Mouse (Mus musculus) thymus, postnatal 36 days (tissue): ENCODE data around the gene Apba3.

Source experiments
- DNase-seq, 2 experiments: peaks; one replicate each; pipeline ENCODE4 v3.0.0; 2022; ENCODE audit warnings: mixed read lengths in 2 of 2

Gene Apba3

DNA sequence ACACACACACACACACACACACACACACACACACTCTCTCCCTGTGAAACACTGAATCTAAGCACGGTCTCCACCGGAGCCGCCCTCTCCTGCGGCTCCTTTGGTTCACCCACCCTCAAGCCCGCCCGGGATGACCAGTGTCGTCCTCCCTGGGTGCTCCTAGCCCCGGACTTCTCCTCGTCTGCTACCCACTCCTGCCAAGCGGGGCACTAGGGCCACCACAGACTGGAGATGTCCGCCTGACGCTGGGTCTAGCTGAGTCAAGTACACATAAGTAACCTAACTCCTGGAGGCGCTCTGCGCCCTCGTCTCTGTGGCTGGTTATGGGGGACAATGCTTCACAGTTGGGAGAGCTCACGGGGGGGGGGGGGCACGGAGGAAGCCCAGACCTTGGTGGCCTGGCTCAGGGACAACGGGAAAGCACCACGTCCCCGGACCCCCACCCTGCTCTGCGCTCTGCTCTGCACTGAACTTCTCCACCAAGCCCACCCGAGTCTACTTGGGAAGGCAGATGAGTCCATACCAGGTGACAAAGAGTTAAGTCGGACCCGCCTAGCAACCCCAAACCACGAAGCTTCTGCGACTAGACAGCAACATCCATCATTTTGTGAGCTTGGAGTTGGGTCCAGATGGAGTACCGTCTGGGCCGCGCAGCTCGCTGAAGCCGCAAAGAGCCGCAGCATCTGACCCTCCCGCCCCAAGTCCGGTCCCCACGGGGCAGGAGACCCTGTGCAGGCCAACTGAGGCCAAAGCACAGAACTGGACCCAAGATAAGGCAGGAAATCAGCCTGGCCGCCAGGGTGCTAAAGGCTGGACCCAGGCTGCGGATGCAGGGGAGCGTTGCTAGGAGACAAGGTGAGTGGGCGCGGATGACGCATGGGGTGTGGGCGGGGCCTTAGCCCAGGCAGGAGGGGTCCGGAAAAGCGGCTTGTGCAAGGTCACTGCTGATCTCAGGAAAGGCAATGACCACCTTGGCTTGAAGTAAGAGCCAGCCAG is 14.0 kb upstream of the Apba3 start, which contains the start of gene Matk:
Gene Matk (plus strand): TSS at position 512 of the 996 bp plus-strand sequence.
- peak; percentile 65 to 77 for DNase-seq

DNA sequence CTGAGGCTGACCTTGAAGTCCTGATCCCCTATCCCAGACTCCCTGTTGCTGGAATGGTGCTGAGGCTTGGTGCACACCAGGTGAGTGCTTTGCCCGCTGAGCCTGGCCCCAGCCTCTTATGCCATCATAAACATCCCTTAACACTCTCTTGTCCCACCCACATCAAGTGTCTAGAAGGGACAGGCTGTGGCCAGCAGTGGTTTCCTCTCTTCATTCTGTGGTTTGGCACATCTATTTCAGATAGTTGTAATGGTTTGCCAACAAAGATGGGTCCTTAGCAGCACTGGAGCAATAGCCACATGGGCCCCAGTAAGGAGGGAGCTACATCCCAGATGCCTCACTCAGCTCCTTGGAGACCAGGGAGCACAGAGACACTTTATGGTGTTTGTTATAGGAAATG is 11.9 kb upstream of the Apba3 start:
- DNase-seq: no peak

- peak; percentile 47 to 76 for DNase-seq
Measured at GRCm38 (mm10) chr10:81257158-81258039, 9.4 kb upstream of the Apba3 start.

DNA sequence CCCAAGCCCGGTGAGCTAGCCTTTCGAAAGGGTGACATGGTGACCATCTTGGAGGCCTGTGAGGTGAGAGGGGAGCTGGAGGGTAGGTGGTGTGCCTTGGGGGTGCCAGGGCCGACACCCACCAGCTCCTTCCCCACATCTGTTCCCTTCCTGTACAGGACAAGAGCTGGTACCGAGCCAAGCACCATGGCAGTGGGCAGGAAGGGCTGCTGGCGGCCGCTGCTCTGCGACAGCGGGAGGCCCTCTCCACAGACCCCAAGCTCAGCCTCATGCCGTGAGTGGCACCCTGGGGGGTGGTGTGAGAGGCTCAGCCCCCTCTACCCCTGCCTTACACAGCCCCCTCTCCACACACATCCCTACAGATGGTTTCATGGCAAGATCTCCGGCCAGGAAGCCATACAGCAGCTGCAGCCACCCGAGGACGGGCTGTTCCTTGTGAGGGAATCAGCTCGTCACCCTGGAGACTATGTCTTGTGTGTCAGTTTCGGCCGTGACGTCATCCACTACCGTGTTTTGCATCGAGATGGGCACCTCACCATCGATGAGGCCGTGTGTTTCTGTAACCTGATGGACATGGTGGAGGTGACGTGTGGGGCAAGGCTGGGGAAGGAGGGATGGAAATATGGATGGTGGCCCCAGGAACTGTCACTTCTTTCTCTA is 7.4 kb upstream of the Apba3 start:
- DNase-seq: no peak

- no peak for DNase-seq
Measured at GRCm38 (mm10) chr10:81261025-81261424, 5.7 kb upstream of the Apba3 start.

DNA sequence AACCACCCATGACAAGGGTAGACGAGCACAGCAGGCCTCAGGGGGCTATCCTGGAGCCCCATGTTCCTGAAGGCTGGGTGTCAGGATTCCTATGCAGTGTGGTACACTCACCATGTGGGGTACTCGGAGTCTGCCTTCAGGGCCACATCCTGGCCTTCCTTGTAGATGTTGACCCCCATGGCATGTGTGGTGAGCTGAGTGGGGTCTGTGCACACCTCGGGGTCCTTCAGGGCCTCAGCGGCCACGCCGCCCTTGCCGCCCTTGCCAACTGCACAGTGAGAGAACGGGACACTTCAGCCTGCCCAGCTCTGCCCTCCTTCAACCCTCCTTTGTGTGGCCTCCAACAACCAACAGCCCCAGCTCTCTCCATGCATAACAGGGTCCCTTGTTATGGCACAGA is 1.2 kb upstream of the Apba3 start:
- DNase-seq: peak in 1 of 2 experiments; percentile 36

GRCm38 (mm10) chr10:81268056-81268455 is 1.3 kb downstream of the Apba3 start:
- DNase-seq: peak; percentile 60 to 74

GRCm38 (mm10) chr10:81268643-81269412 is 2.1 kb downstream of the Apba3 start:
- peak in 1 of 2 experiments; percentile 31 for DNase-seq

- no peak for DNase-seq
Measured at GRCm38 (mm10) chr10:81272356-81272755, 5.6 kb downstream of the Apba3 start.

DNA sequence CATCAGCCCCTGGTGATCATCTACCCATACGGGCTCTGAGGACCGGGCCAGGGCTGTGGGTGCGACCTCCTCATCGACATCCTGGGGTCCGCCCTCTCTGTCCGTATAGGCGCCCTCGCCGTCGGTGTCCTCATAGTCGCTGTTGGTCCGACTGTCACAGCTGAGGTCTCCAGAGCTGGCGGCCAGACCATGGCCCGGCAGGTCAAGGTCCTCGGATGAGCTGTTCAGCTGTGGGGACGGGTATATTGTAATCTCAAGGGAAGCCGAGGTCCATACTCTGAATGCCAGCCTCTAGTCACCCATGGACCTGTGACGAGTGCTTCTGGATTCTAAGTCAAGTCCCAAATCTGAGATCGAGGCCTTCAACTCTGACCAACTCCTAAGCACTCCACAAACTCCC is 7.1 kb downstream of the Apba3 start:
- no peak for DNase-seq

GRCm38 (mm10) chr10:81277676-81278075 is 10.9 kb downstream of the Apba3 start:
- no peak for DNase-seq

GRCm38 (mm10) chr10:81279496-81279895 is 12.7 kb downstream of the Apba3 start:
- DNase-seq: no peak

GRCm38 (mm10) chr10:81284189-81284588 is 17.4 kb downstream of the Apba3 start:
- DNase-seq: no peak

- peak in 1 of 2 experiments; percentile 60 for DNase-seq
Measured at GRCm38 (mm10) chr10:81284719-81285118, 18.0 kb downstream of the Apba3 start.

- DNase-seq: peak; percentile 96 to 97
Measured at GRCm38 (mm10) chr10:81285694-81286450, 19.1 kb downstream of the Apba3 start.

DNA sequence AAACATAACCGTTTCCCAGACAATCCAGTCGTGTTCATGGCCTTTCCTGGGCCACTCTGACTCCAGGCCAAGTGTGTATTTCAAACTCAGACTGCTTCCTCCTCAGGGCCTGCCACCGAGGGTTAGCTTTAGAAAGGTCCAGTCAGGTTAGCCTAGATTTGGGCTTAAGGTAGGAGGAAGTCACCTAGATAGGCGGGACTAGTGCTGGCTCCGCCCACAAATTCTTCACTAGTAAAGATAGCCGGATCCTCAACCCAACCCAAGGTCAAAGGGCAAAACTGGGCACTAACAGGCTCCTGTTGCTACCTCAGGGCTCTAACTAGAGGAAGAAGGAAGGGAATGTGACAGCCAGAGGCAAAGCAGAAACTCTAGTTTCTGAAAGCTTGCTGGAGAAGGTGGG is 19.8 kb downstream of the Apba3 start:
- DNase-seq: peak in 1 of 2 experiments; percentile 43

DNA sequence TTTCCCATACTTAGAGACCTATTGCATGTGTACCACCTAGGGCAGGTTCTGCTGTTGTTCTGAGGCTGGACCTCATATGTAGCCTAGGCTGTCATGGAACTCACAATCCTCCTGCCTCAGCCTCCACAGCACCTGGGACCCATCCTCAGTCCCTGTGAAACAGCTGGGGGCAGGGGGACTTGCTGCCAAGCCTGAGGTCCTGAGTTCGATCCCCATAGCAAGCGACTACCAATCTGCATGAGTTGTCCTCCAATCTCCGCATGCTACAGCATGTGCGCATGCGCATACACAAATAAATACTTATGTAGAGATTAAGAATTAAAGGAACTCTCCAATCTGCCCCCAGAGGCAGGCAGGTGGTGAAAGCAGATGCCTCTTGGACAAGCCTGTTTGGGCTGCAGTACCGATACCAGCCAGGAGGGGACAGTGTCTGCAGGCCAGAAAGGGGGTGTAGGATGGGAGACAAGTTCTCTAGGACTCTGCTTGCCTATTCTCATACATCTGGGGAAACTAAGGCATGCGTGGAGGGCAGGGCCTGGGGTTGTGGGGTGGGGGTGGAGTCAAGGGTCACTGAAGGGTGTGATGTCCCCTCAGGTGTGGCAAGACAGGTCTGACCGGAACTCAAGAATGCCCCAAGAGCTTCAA is 20.9 kb downstream of the Apba3 start:
- DNase-seq: peak; percentile 74 to 76

DNA sequence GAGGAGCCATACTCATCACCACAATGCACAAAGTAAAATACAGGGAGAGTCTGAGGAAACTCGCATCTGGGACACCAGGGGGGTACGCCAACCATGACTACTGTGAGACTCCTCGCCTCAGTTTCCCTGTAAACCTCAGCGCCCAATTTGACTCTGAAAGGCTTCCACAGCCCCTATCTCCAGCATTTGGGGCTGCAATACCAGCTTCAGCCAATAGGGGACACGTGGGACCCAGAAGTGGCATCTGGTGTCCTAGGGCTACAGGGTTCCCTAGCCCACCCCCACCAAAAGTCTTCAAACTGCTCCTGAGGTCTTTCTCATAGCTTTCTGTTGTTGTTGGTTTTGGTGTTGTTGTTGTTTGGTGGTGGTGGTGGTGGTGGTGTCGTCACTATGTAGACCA is 21.8 kb downstream of the Apba3 start:
- peak; percentile 56 to 58 for DNase-seq

DNA sequence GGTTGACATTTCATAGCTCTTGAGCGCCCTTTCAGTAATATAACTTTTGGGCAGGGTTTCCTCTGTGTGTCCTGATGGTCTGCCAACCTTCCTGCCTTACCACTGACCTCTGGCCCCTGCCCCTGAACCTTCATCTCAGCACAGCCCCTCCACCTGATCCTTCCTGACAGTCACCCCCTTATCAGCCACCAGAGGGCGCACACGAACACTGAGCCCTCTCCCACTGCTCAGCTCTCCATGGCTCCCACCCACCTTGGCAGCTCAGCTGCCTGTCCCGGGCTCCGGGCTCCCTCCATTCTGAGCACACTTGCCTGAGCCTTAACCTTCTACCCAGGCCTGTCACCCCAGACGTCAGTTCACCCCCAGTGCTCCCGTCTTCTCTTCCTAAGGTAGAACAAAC is 22.5 kb downstream of the Apba3 start:
- peak; percentile 68 to 74 for DNase-seq

DNA sequence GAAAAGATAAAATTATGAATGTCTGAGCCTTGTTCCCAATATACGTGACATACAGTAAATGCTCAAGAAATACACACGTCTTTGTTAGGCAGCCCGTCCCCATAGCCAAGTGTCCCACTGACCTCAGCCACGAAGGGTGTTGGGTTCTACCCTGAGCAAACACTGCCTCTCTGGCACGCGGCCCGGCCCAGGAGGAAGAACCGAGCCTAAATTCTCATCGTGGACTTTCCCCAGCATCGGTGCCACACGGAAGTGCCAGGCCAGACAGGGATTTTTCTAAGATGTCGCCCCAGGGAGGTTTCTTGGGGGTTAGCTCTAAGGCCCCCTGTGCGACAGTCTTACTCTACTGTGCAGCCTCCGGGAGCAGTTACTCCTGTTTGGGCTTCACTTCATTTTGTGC is 23.1 kb downstream of the Apba3 start:
- no peak for DNase-seq
